Mouse (Mus musculus): ENCODE measurements around the gene Fam49a. TPM values are rescaled to one million over a fixed set of nuclear protein-coding genes. Genes with fewer than 3 reads are reported as not detected.
A peak's percentile ranks its signal among the peaks of the same experiment; 100 is the strongest.

Fam49a gene
- polyA plus RNA-seq, 1 experiment, result 5.1 TPM

DNA sequence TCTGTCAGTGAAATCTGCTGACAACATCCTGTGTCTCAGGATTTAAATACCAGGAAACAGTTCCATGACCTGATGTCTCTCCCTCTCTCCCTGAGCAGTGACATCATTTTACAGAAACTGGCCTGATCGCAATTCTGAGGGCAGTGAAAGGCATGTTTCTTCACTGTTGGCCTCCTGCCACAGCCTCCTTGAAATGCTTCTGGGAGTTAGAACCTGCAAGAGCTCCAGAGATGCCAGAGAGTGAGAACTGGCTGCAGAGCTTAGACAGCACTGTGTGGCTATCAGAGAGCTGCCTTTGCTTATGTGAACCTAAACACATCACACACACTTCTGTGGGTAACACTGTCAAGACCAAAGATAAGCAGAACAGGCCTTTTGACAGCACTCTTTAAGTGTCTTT lies 94.5 kb downstream of the Fam49a start:
- peak; percentile 36 for DNase-seq (ENCODE audit: low read depth)

DNA sequence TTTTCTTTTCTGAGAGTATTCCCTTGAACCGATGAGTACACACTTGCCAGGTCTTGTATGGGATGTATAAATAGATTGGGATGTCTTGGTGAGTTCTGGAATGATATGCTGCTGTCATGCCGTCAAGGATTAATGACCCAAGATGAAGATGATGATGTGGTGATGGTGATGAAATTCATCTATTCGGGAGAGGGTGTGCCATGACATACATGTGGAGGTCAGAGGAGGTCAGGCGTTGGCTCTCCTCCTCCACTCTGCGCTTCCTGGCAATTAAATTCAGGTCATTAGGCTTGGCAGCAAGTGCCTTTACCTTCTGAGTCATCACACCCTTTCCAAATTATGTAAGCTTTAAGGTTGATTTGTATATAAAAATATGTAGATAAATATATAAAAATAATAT lies 95.0 kb downstream of the Fam49a start:
- DNase-seq (ENCODE audit: low read depth), result no peak

DNA sequence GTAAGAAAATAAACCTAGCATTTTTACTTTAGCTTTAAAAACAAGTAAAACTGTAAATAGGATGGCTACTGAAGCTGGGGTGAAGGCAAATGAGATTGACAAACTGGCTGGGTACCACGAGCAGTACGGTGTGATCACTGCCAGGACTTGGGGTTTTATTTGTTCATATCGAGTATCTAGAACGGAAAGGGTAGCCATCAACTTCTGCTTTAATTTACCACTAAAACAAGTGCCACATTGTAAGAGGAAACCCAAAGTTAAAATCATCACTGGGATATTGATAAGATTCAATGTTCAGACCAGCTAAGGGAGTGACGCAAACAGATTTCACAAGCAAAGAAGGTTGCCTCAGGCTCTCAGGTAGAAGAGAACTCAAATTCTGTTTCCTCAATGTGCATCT lies 98.0 kb downstream of the Fam49a start:
- no peak for DNase-seq (ENCODE audit: low read depth)

DNA sequence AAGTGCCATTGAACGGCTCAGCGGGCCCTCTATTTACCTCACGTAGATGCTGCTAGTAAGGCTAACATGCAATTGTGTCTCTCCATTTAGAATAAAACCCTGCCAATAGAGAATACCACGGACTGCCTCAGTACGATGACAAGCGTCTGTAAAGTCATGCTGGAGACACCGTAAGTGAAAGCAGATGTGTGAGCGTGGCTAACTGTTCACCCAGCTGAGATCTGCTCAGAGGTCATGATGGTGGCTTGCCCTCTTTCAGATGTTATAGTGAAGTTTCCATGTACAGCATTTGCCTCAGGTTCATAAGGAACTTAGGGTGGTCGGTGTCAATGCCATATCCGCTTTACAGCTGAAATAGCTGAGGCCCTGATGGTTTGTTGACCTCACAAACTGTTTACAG lies 100.4 kb downstream of the Fam49a start:
- DNase-seq (ENCODE audit: low read depth), result no peak

DNA sequence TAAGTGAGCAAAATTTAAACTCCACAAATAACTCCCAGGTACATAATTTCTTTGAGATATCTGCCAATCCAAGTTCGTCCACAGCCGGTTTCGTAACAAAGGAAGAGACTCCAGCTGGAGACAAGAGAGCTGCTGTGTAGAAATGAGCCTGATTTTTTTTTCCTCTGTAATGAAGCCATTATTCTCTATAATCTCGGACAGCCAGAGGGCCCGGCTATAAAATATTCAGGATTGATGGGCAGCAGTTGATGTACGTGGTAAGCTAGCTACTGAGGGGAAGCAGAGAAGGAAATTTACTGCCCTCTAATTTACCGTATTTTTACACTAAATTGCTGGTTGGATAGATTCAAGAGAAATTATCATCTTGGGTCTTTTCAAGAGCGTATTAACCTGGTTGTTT lies 102.3 kb downstream of the Fam49a start:
- no peak for DNase-seq (ENCODE audit: low read depth)

DNA sequence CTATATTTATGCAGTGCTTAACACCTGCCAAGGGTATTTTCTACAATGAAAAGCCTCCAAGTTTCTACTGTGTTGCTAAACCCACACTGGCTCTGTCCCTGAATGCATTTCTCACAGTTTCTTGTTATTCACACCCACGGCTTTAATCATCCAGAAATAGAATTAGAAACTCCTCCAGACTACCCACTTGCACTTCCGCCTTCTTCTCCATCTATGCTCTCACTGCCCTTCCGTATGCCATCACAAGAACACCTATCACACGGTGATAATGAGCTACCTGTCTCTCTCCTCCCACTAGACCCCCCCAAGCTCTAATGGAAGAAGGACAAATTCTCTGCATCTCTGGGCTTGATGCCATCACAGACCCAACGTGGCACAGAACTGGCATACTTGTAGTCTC lies 105.5 kb downstream of the Fam49a start:
- DNase-seq (ENCODE audit: low read depth), result no peak

DNA sequence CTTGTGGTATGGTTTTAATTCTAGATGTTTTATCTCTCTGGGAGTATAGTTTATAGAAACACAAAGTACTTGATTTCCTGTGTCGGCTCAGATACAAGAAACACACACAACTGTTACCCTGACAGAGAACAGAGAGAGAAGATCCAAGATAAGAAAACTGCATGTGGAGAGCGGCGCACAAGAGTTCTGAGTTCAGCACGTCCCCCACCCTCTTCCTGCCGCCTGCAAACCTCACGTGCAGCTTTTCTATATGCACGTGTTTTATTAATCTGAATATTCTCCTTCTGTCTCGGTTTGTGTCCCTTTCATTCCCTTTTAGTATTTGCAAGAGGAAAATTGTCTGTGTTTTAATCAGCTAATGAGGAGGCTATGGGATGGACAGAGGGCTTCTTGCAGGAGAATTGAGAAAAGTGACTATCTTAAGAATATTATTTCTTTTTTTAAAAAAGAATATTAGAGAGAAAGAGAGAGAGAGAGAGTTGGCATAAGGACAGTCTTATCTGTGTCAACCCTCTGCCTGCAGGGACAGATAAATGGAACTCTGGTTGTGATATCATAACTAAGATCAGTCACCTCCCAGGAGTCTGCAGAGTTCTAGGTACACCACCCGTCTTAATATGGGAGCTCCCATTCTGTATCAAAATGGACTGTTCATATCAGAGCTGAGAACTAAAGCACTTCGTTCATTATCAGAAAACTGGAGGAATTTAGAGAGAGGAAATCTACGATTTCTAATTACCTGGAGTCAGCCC lies 111.3 kb downstream of the Fam49a start:
- no peak for DNase-seq (ENCODE audit: low read depth)

DNA sequence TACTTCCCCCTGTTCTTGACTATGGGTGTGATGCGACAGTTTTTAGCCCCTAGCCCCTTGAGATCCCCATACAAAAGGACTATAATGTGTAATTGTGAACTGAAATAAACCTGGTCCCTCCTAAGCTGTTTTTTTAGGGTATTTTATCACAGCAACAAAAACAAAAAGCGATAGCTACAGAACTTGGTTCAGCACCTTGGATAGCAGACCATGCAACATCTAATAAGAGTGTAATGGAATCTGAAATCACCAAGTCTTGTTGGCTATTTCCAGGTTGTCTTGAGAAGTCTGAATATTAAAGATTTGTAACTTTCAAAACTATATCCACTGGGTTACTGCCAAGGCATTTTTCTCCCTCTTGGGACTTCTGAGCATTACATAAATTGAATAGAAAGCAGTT lies 117.1 kb downstream of the Fam49a start:
- no peak for DNase-seq (ENCODE audit: low read depth)

DNA sequence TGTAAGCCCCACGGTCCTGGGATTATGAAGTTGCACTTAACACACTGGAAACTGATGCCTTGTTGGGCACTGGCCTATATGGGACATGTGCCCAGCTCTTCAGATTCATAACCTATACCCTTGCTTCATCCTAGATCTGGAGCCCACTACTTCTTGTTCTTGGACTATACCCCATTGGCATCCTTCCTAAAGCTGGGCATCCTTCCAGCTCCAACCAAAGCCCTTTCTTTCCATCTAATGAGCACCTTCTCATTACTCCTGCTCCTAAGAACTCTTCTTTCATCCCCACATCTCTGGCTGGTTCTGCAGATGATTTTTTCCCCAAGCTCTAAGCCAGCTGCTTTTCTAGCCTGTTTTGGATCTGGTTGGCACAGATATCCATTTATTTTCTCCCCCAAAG lies 127.3 kb downstream of the Fam49a start:
- DNase-seq (ENCODE audit: low read depth), result no peak

DNA sequence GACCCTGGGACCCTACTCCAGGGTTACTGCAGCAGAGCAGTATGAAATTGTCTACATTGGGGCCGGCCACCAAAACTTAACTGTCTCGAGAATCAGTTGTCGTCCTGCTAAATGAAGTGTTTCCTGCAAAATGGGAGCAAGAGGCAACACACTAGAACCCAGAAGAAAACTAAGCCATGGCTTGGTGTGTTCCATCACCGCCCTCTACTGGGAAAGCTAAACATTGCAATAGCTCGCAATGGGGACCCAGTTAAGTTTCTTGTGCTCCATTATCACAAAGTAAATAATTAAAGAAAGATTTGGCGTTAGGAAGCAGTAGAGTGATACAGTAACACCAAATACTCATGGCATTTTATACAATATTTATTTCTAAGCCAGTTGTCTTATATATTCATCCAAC lies 134.3 kb downstream of the Fam49a start:
- no peak for DNase-seq (ENCODE audit: low read depth)

DNA sequence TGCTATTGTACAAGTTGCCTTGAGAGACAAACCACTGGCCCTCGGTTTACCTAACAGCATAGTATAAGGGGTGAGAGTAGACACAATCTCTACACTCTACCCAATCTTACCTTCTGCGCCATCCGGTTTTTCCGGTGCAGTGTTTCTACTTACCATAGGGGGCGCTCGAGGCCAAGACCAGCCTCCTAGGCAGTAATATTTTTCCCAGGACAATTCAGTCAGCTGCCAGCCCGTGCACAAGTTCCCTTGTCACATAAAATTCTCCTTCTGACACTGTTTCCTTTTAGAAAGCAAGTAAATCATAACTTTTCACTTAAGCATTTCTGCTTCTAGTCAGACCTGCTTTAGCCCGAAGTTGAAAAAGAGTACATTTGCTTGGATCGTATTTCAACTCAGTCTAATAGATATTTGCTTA lies 139.1 kb downstream of the Fam49a start:
- no peak for DNase-seq (ENCODE audit: low read depth)

DNA sequence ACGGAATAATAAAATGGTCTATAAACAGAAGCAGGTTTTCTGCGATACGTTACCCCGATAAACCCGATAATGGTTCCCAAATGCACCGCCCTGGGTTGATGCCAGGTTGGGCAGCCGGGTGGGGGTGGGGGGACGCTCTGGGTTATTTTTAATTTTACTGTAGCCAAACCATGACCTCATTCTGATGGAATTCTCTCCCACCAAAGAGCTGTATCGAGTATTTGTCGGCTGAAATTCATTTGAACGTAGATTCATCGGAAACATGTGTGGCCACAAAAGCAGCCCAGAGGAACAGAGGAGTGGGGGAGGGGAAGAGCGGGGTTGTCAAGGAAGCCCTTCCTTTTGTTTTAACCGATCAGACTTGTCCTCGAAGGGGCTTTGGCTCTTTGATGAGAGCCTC lies 139.6 kb downstream of the Fam49a start:
- no peak for DNase-seq (ENCODE audit: low read depth)

DNA sequence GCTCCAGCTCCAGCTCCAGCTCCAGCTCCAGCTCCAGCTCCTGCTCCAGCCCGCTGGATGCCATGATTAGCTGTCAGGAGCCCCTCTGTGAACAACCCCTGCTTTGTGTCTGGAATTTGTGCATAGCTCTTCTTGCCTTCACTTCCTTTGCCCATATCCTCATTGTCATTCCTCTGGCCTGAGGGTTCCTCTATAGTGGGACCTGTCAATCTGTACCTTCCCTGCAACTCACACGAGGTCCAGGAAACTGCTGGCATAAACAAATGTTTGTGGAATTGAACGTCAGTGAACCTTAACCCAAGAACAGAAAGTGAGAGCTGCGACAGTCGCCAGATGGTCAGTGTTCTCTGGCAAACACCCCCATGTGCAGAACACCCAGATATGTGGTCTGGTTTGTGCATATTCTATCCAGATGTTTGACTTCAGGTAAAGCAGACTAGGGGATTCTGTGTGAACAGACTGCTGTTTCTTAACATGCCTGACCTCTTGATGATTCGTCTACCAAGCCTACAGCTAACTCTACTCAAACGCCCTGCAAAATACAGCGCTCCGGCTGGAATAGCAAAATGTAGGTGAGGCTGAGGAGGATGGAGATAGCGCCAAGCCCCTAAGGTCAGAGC lies 143.7 kb downstream of the Fam49a start:
- DNase-seq (ENCODE audit: low read depth), result no peak

DNA sequence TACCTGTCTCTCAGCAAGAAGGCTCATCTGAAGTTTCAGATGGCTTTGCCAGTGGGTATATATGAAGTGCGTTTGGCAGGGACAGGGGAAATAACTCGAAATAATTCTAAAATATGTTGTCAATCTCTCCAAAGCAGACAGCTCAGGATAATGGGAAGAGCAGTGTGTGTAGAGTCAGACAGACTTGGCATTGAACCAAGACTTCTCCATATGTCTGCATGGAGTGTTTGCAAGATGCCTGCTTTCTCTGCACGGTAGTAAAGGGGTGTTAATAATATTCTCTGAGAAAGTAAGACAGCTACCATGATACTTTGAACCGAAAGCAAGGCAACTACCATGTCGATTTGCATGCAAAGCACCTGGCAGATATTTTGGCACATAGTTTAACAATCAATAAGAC lies 147.1 kb downstream of the Fam49a start:
- no peak for DNase-seq (ENCODE audit: low read depth)

DNA sequence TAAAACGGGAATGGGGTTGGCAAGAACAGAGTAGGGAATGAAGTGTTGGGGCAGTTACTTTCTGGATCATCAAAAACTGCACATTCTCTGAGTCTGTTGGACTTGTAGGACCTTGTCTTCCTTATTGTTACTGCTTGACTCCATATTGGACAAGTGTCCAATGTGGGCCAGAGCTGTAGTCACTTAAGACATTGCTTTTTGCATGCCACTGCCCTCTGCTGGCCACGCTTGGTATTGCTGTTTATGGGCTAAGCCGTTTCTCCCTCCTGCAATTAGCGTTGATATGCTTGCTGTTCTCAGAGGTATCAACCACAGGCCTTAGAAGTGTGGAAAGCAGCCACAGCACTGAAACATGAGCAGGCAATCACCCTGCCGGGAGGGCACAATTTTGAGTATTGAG lies 150.7 kb downstream of the Fam49a start:
- no peak for DNase-seq (ENCODE audit: low read depth)

DNA sequence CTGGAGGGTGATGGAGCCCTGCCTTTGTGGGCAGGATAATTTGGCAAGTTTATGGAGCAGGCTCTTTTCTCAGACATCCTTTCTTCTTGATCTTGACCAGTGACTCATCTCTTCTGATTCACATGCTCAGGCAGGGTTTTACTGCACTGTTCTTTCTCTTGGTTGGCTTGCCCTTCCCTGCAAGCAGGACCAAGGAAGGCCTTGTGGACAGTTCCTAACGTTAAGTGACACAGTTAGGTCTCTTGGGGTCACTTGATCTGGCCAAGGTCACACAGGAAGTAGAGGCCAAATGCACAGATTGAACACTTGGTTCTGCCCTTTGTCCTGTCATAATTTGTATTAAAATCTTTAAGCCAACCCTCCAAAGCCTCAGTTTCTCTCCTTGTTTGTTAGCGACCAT lies 158.5 kb downstream of the Fam49a start:
- DNase-seq (ENCODE audit: low read depth), result no peak

DNA sequence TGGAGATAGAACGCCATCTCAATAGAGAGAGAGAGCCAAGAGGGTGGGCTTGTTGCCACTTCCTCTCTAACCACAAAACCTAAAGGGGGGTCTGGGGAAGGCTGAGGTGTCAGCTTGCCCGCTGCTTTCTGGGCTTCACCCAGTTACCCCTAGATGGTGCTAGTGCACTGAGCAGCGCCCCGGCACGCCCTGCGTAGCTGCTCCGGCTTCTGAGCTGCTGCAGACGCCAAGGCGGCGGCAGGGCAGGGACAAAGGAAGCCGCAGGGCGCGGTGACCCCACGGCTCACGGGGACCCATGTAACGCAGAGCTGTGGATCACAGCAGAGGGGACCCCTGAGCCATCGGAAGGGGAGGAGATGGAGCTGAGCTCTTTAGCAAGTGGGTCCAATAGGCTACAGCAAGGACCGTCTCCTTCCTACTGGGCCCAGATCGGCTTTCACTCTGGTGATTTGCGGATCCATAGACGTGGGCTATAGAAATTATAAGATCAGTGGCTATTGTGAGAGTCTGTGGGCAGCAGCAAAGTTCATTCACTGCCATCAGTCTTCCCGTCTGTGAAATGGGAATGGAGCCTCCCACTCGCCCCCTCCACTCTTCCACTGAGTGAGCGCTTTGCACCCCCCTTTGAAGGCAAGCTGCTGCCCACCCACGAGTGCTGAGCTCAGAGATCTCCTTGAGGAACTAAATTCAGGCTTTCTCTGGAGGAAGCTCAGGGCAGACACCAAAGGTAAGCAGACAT lies 159.1 kb downstream of the Fam49a start:
- no peak for DNase-seq (ENCODE audit: low read depth)

DNA sequence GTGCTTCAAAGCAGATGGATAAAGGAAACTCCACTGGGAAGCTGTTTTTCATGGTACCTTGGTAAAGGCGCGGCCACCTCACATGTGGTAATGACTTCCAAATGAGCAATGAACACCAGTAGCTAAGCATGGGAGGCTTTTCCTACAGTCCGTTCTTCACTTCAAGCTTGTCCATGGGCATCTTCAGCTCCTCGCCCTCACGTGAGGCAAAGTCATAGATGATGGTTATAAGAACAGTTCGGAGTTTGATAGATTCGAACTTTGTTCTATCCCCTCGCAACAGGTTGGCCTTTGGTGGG lies 159.6 kb downstream of the Fam49a start:
- DNase-seq (ENCODE audit: low read depth), result no peak

DNA sequence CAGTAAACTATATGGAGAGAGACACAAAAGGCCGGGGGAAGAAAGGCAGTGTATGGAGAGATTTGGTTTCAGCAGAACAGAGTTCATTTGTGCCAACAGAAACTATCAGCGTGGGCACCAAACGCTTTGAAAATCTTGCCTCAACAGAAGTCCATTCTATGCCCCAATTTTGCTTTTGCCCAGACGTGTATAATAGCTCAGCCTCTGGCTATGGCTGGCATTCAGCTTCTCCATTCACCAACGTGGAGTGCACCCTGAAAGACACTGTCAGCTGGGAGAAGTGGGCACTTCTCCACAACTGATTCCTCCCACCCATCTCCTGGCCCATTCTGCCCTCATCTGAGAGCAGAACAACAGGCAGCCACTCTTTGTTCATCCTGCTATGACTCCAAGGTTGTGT lies 163.2 kb downstream of the Fam49a start:
- DNase-seq (ENCODE audit: low read depth), result no peak

DNA sequence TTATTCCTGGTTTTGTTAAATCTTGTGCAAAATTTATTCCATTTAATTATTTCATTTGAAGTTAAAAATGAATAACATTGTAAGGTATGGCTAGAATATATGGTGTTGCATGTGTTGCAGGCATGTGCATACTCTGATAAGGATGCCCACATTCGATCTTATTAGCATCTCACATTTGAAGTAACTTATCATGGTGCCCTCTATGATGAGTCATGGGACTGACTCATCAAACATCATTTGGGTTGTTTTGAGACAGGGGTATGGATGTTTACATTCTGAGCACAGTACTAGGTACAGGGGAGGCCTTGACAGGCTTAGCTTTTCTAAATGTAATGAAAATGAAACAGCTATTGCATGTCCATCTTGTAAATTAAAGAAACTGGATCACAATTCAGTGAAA lies 165.3 kb downstream of the Fam49a start:
- DNase-seq (ENCODE audit: low read depth), result no peak

DNA sequence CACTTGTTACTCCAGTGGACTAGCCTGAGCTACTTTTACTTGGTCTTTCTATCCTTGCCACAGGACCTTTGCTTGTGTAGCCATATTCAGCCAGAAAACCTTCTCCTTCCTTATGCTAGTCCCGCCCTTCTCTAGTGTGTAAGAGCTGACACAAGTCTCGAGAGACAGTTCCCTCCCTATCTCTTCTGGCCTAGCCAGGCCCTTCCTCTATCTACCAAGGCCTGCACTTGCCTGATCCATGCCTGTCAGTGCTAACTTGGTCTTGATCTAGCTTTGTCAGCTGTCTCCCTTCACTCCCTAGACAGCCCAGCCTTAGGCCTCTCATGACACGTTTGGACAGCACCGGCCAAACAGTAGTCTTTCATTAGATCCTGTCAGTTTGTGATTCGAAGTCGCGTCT lies 166.9 kb downstream of the Fam49a start:
- no peak for DNase-seq (ENCODE audit: low read depth)
